Mouse (Mus musculus) lung, adult 2 months (tissue): ENCODE results near the gene Mpi.

Source experiments
- CTCF ChIP-seq: fragments of 200-500 bp; IDR thresholded peaks from 2 replicates; pipeline ENCODE4 v1.5.1; 2011; ENCODE audit warnings: mild to moderate bottlenecking, low read length, control low read depth; ENCODE audit not compliant: insufficient read depth
- POLR2A ChIP-seq: fragments of 200-500 bp; IDR thresholded peaks from 2 replicates; pipeline ENCODE4 v1.6.1; 2011; ENCODE audit warnings: low read depth, mild to moderate bottlenecking, control low read depth, low read length, borderline replicate concordance; ENCODE audit errors: extremely low read depth

DNA sequence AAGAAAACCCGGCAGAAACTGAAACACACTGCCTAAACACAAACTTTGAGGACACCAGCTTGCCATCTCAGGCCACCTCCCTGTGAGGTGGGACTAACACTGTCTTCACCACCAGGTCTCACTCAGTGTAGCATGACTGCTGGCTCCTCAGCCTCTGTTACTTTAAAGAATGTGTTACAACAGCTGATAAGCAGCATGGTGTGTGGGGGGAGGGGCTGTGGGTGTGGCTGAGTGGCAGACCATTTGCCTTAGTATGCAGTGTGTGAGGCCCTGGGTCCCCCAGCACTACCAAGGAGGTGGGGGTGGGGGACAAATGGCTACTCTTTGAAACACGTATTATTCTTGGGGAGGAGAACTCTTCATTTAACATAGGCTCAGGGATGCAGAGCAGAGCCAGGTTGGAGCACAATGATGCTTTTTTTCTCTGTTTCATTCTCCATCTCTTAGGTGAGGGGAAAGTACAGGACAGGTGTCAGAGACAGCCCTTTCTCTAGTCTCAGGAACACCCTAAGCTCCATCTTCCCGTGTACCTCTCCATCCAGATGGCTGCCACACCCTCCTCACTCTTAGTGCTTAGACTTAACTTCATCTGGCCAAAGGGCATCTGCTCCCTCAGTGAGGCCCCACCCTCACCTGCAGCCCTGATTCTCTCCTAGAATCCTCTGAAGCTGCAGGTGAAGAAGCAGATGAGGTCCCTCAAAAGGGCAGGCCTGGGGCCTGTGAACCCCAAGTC lies 48.2 kb upstream of the Mpi start:
- TF ChIP-seq POLR2A (no peak), CTCF (no peak)
